Mouse (Mus musculus): ENCODE data around the gene Slc30a7.

DNA sequence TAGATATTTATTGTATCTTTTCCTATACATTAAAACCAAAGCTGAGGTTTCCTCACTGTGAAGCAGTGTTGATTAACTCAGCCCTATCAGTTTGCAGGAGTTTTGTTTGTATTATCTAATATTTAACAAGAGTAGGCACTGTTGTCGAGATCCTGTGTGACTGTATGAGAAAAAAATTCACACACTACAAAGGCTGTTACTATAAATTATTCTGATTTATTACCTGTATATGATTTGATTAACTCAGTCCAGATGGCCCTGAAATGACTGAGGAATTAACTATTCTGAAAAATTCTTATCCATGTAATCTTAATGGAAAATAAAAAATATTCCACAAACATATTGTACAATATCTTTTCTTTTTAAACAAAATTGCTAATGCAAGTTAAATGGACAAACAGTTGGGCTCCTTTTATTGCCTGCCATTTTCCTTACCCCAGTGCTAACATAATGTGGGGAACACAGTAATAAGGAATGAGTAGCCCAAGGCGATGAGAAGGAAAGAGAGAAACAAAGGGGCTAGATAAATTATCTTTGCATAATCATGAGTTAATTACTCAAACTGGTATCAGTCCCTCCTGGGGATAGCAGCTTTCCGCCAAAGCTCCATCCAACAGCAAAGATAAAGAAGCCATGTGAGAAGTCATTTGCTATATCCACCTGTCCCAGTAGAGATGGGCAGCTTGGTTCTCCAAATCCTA lies 57.8 kb downstream of the Slc30a7 start:
- no peak for TF ChIP-seq CTCF (IDR thresholded peaks at IDR 0.05; ENCODE audit: extremely low read depth, insufficient read depth, insufficient read length, insufficient replicate concordance)
- no peak for TF ChIP-seq POLR2A (IDR thresholded peaks at IDR 0.05; ENCODE audit: low read depth, low read length)
